In the genomic region with DNA sequence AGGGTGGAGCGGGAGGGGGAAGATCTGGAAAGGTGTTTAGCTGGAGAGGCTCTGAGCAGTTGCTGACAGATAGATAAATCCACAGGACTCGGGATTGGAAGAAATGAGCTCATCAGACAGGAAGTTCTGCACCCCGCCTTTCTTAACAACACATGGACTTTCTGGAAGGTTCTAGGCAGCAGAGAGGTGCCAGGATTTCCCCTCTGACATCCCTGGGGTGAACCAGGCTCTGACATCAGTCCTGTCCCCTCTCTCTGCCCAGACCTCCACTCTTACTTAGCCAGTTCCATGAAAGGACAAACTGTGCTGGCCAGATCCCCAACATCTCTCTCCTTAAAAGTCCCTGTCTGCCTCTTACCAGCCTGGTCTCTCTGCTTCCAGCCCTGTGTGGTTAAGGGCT, we compare ENCODE assay signal across 29 mouse cellular contexts. TPM values are rescaled to one million over a fixed set of nuclear protein-coding genes. Genes with fewer than 3 reads are reported as not detected.
A peak's percentile ranks its signal among the peaks of the same experiment; 100 is the strongest.
DNase-seq lines count a peak whose midpoint lies in the region; ATAC-seq lines count a peak whose summit lies in the region.
"Had no signal": no experiment of that assay in that cellular context is flagged by ENCODE, and none has a peak within 500 bp of the region (broad histone marks: within the 10 kb centered on the region; RNA-seq: fewer than 3 reads in every experiment).

No protein-coding gene starts in this region.

- no peak overlapping the region for H3K4me3 ChIP-seq in embryonic facial prominence, embryonic 15.5 days (replicated peaks)
- no peak overlapping the region for H3K4me3 ChIP-seq in embryonic facial prominence, embryonic 10.5 days
- H3K4me3 ChIP-seq: heart, embryonic 15.5 days; hindbrain, embryonic 12.5 days; kidney, embryonic 15.5 days; limb, embryonic 13.5 days; lung, embryonic 15.5 days; midbrain, embryonic 15.5 days; myocyte; neural tube, embryonic 13.5 days had no signal

- no peak for DNase-seq in embryonic facial prominence, embryonic 10.5 days (ENCODE audit: low spot score)
- DNase-seq in heart, adult 8-10 months (ENCODE audit: low spot score): peak; percentile 35
- DNase-seq in heart, postnatal 4 days: no peak
- DNase-seq in heart, postnatal 36 days: peak; percentile 28
- no peak for DNase-seq in right cerebral cortex, postnatal 10 days (ENCODE audit: low spot score in 2 of 2)
- no peak for DNase-seq in cerebellum, adult 8-10 months
- DNase-seq: adrenal gland, postnatal 14 days; cerebellum, adult 2 months; cerebellum, postnatal 36 days; embryo, embryonic 11 days; gastrocnemius, postnatal 14 days; kidney, postnatal 36 days; layer of hippocampus, postnatal 36 days; retina, postnatal 1 day; right cerebral cortex, postnatal 4 days; thymus, postnatal 14 days had no signal

- H3K27ac ChIP-seq in embryonic facial prominence, embryonic 15.5 days (replicated peaks): peak overlapping the region; percentile 65
- no peak overlapping the region for H3K27ac ChIP-seq in embryonic facial prominence, embryonic 10.5 days (replicated peaks)
- H3K27ac ChIP-seq: heart, embryonic 15.5 days; hindbrain, embryonic 12.5 days; kidney, embryonic 15.5 days; limb, embryonic 13.5 days; liver, embryonic 14.5 days; lung, embryonic 15.5 days; macrophage; midbrain, embryonic 15.5 days; neural tube, embryonic 13.5 days had no signal

- no peaks in the 10 kb centered on the region for H3K9me3 ChIP-seq in embryonic facial prominence, embryonic 15.5 days (replicated peaks)
- H3K9me3 ChIP-seq in embryonic facial prominence, embryonic 10.5 days: no peaks in the 10 kb centered on the region
- H3K9me3 ChIP-seq: heart, embryonic 15.5 days; hindbrain, embryonic 12.5 days; kidney, embryonic 15.5 days; limb, embryonic 13.5 days; lung, embryonic 15.5 days; midbrain, embryonic 15.5 days; neural tube, embryonic 13.5 days had no signal

- 60% methylated on average over 3 of the region's 3 CpGs for WGBS in embryonic facial prominence, embryonic 15.5 days
- 76% methylated on average over 3 of the region's 3 CpGs for WGBS in embryonic facial prominence, embryonic 10.5 days

- H3K36me3 ChIP-seq in embryonic facial prominence, embryonic 15.5 days: no peaks in the 10 kb centered on the region; the same call in 1 of the 2 replicates
- H3K36me3 ChIP-seq in embryonic facial prominence, embryonic 10.5 days (replicated peaks): no peaks in the 10 kb centered on the region
- H3K36me3 ChIP-seq: heart, embryonic 15.5 days; hindbrain, embryonic 12.5 days; kidney, embryonic 15.5 days; limb, embryonic 13.5 days; lung, embryonic 15.5 days; midbrain, embryonic 15.5 days; neural tube, embryonic 13.5 days had no signal

- H3K4me1 ChIP-seq in embryonic facial prominence, embryonic 15.5 days: 0 out of 2 replicates have a peak, but pooled peaks cover 10% of the 10 kb centered on the region
- peaks cover 26% of the 10 kb centered on the region for H3K4me1 ChIP-seq in embryonic facial prominence, embryonic 10.5 days
- H3K4me1 ChIP-seq: heart, embryonic 15.5 days; lung, embryonic 15.5 days; midbrain, embryonic 15.5 days; neural tube, embryonic 13.5 days had no signal

- ATAC-seq in embryonic facial prominence, embryonic 15.5 days (ENCODE audit: insufficient number of reproducible peaks, low FRiP score, low TSS enrichment, low read depth): no peak
- ATAC-seq: forebrain, embryonic 14.5 days; intestine, postnatal 0 days; midbrain, embryonic 15.5 days had no signal

- intact Hi-C loops in heart, postnatal 36 days (cut with DNase I): no loop called here

- H3K9ac ChIP-seq in embryonic facial prominence, embryonic 15.5 days: no peak overlapping the region
- H3K9ac ChIP-seq: heart, embryonic 15.5 days; hindbrain, embryonic 12.5 days; kidney, embryonic 15.5 days; limb, embryonic 13.5 days; liver, embryonic 14.5 days; lung, embryonic 15.5 days; midbrain, embryonic 15.5 days; neural tube, embryonic 13.5 days had no signal

- H3K27me3 ChIP-seq in embryonic facial prominence, embryonic 15.5 days: no peaks in the 10 kb centered on the region
- peaks cover 15% of the 10 kb centered on the region for H3K27me3 ChIP-seq in embryonic facial prominence, embryonic 10.5 days (replicated peaks; ENCODE audit: low read depth, poor library complexity, severe bottlenecking)
- H3K27me3 ChIP-seq: hindbrain, embryonic 12.5 days; kidney, embryonic 15.5 days; limb, embryonic 13.5 days; lung, embryonic 15.5 days; midbrain, embryonic 15.5 days; neural tube, embryonic 13.5 days had no signal

- no peak overlapping the region for H3K4me2 ChIP-seq in embryonic facial prominence, embryonic 15.5 days (replicated peaks)
- H3K4me2 ChIP-seq: heart, embryonic 15.5 days; hindbrain, embryonic 12.5 days; kidney, embryonic 15.5 days; limb, embryonic 13.5 days; lung, embryonic 15.5 days; midbrain, embryonic 15.5 days; neural tube, embryonic 13.5 days had no signal

RNA-seq across cellular contexts. Expression of a gene that starts 14.8 kb away (rescaled TPM):
- polyA plus RNA-seq in embryonic facial prominence, embryonic 15.5 days (2015; fragmentation: Nextera tagmentation; extraction: Ambion mirVana): 131 and 142 TPM in 2 replicates
- polyA plus RNA-seq in embryonic facial prominence, embryonic 10.5 days (2016; fragmentation: Nextera tagmentation; extraction: Ambion mirVana): 4.4 and 4.7 TPM in 2 replicates
- total RNA-seq in heart, adult 8-10 months (2022): not detected
- total RNA-seq in heart, postnatal 4 days (2021): under 1 TPM in 1 of 2 experiments, not detected in 1; 0.19 TPM
- under 1 TPM in 1 of 2 experiments, not detected in 1; 0.11 TPM for total RNA-seq in heart, postnatal 36 days (2021)
- polyA plus RNA-seq: forebrain, embryonic 14.5 days had no signal

Comparison
In these comparisons a context has a peak if more than half of its experiments do, and no peak if none do; other contexts are left out.
1. DNase-seq: peak in heart, adult 8-10 months (single experiment) and heart, postnatal 36 days (2 of 2); none in embryonic facial prominence, embryonic 10.5 days (single experiment), heart, postnatal 4 days (single experiment), right cerebral cortex, postnatal 10 days (0 of 2) and cerebellum, adult 8-10 months (single experiment).